Mouse (Mus musculus): ENCODE results near the gene Abcb7.
"Not testable (repeated sequence)": the region's sequence is repeated elsewhere in the genome, so short reads cannot be mapped to it uniquely, and the experiment has no call there.

The Abcb7 gene

GRCm38 (mm10) chrX:104413183-104413983, at the start of gene Abcb7:
Gene Abcb7 (minus strand): TSS chrX:104413856.
- peak; percentile 72 for DNase-seq (ENCODE audit: low spot score)

- DNase-seq (ENCODE audit: low spot score), result no peak
Observed at GRCm38 (mm10) chrX:104461755-104462154, 48.1 kb upstream of the Abcb7 start.

GRCm38 (mm10) chrX:104452433-104452832, 38.8 kb upstream of the Abcb7 start:
- no peak for DNase-seq (ENCODE audit: low spot score)

GRCm38 (mm10) chrX:104433456-104433855, 19.8 kb upstream of the Abcb7 start:
- no peak for DNase-seq (ENCODE audit: low spot score)

GRCm38 (mm10) chrX:104428108-104428507, 14.5 kb upstream of the Abcb7 start:
- no peak for DNase-seq (ENCODE audit: low spot score)

GRCm38 (mm10) chrX:104413995-104414394, 339 bp upstream of the Abcb7 start:
- no peak for DNase-seq (ENCODE audit: low spot score)

GRCm38 (mm10) chrX:104408137-104408536, 5.5 kb downstream of the Abcb7 start:
- DNase-seq (ENCODE audit: low spot score), result no peak

- no peak for DNase-seq (ENCODE audit: low spot score)
Observed at GRCm38 (mm10) chrX:104402463-104402862, 11.2 kb downstream of the Abcb7 start.

- no peak for DNase-seq (ENCODE audit: low spot score)
Observed at GRCm38 (mm10) chrX:104401134-104401533, 12.5 kb downstream of the Abcb7 start.

GRCm38 (mm10) chrX:104397526-104397925, 16.1 kb downstream of the Abcb7 start:
- no peak for DNase-seq (ENCODE audit: low spot score)

- DNase-seq (ENCODE audit: low spot score), result no peak
Observed at GRCm38 (mm10) chrX:104359686-104360085, 54.0 kb downstream of the Abcb7 start.

GRCm38 (mm10) chrX:104355842-104356241, 57.8 kb downstream of the Abcb7 start:
- no peak for DNase-seq (ENCODE audit: low spot score)

- not testable (repeated sequence) for DNase-seq (ENCODE audit: low spot score)
Observed at GRCm38 (mm10) chrX:104348146-104348545, 65.5 kb downstream of the Abcb7 start.

- no peak for DNase-seq (ENCODE audit: low spot score)
Observed at GRCm38 (mm10) chrX:104291721-104292120, 121.9 kb downstream of the Abcb7 start.

- no peak for DNase-seq (ENCODE audit: low spot score)
Observed at GRCm38 (mm10) chrX:104279828-104280227, 133.8 kb downstream of the Abcb7 start.

GRCm38 (mm10) chrX:104264371-104264770, 149.3 kb downstream of the Abcb7 start:
- no peak for DNase-seq (ENCODE audit: low spot score)

GRCm38 (mm10) chrX:104262468-104262867, 151.2 kb downstream of the Abcb7 start:
- no peak for DNase-seq (ENCODE audit: low spot score)

GRCm38 (mm10) chrX:104256561-104256960, 157.1 kb downstream of the Abcb7 start:
- DNase-seq (ENCODE audit: low spot score), result no peak

All from ovary, adult 18-20 months (tissue).